ENCODE assay signal across 23 mouse cellular contexts in the genomic region with DNA sequence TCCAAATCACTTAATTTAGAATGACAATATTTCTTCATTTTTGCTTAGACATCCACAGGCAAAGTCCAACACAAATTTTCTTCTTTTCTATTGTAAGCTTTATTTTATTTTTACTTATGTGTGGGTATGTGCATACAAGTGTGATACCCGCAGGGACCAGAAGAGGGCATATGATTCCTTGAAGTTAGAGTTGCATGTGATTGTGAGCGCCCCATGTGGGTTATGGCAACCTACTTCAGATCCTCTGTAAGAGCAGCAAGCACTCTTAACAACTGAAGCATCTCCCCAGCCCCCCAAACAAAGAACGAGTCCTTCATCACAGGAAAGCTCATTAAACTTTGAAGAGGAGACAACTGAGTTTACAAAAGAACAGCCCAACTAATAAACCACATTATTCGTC.
DNase-seq lines count a peak whose midpoint lies in the region; ATAC-seq and TF ChIP-seq lines count a peak whose summit lies in the region.
"Had no signal": no experiment of that assay in that cellular context is flagged by ENCODE, and none has a peak within 500 bp of the region (broad histone marks: within the 10 kb centered on the region; RNA-seq: fewer than 3 reads in every experiment).

No protein-coding gene starts in this region.

- no peak overlapping the region for H3K27ac ChIP-seq in liver, embryonic 14.5 days
- no peak overlapping the region for H3K27ac ChIP-seq in liver, embryonic 12.5 days
- no peak overlapping the region for H3K27ac ChIP-seq in forebrain, embryonic 16.5 days (ENCODE audit: low read length)
- H3K27ac ChIP-seq: heart, embryonic 15.5 days; hindbrain, embryonic 15.5 days; intestine, embryonic 15.5 days; kidney, embryonic 15.5 days; limb, embryonic 15.5 days had no signal

- no peak overlapping the region for H3K4me3 ChIP-seq in liver, embryonic 14.5 days (ENCODE audit: insufficient read depth in 1 of 2, low read depth in 2 of 2, low read length in 2 of 2)
- H3K4me3 ChIP-seq in liver, embryonic 12.5 days = no peak overlapping the region
- no peak overlapping the region for H3K4me3 ChIP-seq in E14TG2a.4 (replicated peaks; ENCODE audit: low read length)
- H3K4me3 ChIP-seq in forebrain, embryonic 16.5 days (replicated peaks; ENCODE audit: low read length) = no peak overlapping the region
- H3K4me3 ChIP-seq: heart, embryonic 15.5 days; hindbrain, embryonic 15.5 days; intestine, embryonic 15.5 days; kidney, embryonic 15.5 days; limb, embryonic 15.5 days; megakaryocyte, embryonic 14.5 days had no signal

- H3K9me3 ChIP-seq in liver, embryonic 14.5 days (ENCODE audit: control insufficient read depth, low read length) = no peaks in the 10 kb centered on the region
- no peaks in the 10 kb centered on the region for H3K9me3 ChIP-seq in liver, embryonic 12.5 days (replicated peaks)
- peaks cover 5% of the 10 kb centered on the region for H3K9me3 ChIP-seq in E14TG2a.4 (ENCODE audit: low read length)
- H3K9me3 ChIP-seq in forebrain, embryonic 16.5 days (ENCODE audit: control insufficient read depth, low read length) = no peaks in the 10 kb centered on the region
- H3K9me3 ChIP-seq: heart, embryonic 15.5 days; intestine, embryonic 15.5 days; kidney, embryonic 15.5 days; limb, embryonic 15.5 days had no signal

- peak; percentile 13; the same call in 1 of the 2 replicates for TF ChIP-seq CTCF in liver, embryonic 14.5 days (IDR thresholded peaks at IDR 0.05; ENCODE audit: low read depth)
- TF ChIP-seq CTCF in E14TG2a.4 (conservative IDR thresholded peaks at IDR 0.05; ENCODE audit: low read length) = peak; percentile 42

- no peaks in the 10 kb centered on the region for H3K27me3 ChIP-seq in liver, embryonic 14.5 days (ENCODE audit: control insufficient read depth, insufficient read depth, low read length)
- H3K27me3 ChIP-seq in liver, embryonic 12.5 days (replicated peaks) = no peaks in the 10 kb centered on the region
- H3K27me3 ChIP-seq in E14TG2a.4 (ENCODE audit: insufficient read depth, low read length) = no peaks in the 10 kb centered on the region
- no peaks in the 10 kb centered on the region for H3K27me3 ChIP-seq in forebrain, embryonic 16.5 days (replicated peaks; ENCODE audit: control insufficient read depth, insufficient read depth, low read length)
- H3K27me3 ChIP-seq: heart, embryonic 15.5 days; hindbrain, embryonic 15.5 days; intestine, embryonic 15.5 days; kidney, embryonic 15.5 days; limb, embryonic 15.5 days; megakaryocyte, embryonic 14.5 days had no signal

- TF ChIP-seq EP300 in liver, embryonic 14.5 days (IDR thresholded peaks at IDR 0.05; ENCODE audit: low read depth) = no peak

- no peak for ATAC-seq in liver, embryonic 14.5 days (ENCODE audit: insufficient read depth)
- no peak for ATAC-seq in liver, embryonic 12.5 days
- no peak for ATAC-seq in forebrain, embryonic 16.5 days
- ATAC-seq: intestine, embryonic 15.5 days; liver, postnatal 0 days; midbrain, embryonic 16.5 days had no signal

- H3K36me3 ChIP-seq in liver, embryonic 14.5 days (replicated peaks; ENCODE audit: control insufficient read depth, insufficient read depth, low read depth) = no peaks in the 10 kb centered on the region
- no peaks in the 10 kb centered on the region for H3K36me3 ChIP-seq in liver, embryonic 12.5 days
- H3K36me3 ChIP-seq in E14TG2a.4 (ENCODE audit: insufficient read depth, low read length) = no peaks in the 10 kb centered on the region
- H3K36me3 ChIP-seq in forebrain, embryonic 16.5 days (ENCODE audit: control insufficient read depth, insufficient read depth) = no peaks in the 10 kb centered on the region
- H3K36me3 ChIP-seq: heart, embryonic 15.5 days; hindbrain, embryonic 15.5 days; intestine, embryonic 15.5 days; kidney, embryonic 15.5 days; limb, embryonic 15.5 days had no signal

- DNase-seq in liver, embryonic 14.5 days (ENCODE audit: low read depth in 3 of 3, low spot score in 3 of 3) = no peak
- DNase-seq in 416B (ENCODE audit: low read depth) (peak; percentile 13), WW6 (ENCODE audit: low read depth, low spot score) (peak; percentile 14)
- no peak for DNase-seq in cerebellum, adult 11 months
- DNase-seq: adrenal gland, postnatal 14 days; cerebellum, adult 9-10 months; gastrocnemius, postnatal 36 days; kidney, postnatal 4 days; layer of hippocampus, adult 9-11 months; left cerebral cortex, postnatal 4 days; liver, postnatal 0 days; right cerebral cortex, postnatal 4 days; thymus, postnatal 25 days had no signal

- H3K4me1 ChIP-seq in liver, embryonic 14.5 days (replicated peaks; ENCODE audit: control insufficient read depth in 2 of 2, insufficient read depth in 2 of 2, low read length in 1 of 2) = peaks cover 0 to 12% of the 10 kb centered on the region in 2 experiments; a peak in 2 of 4 replicates
- H3K4me1 ChIP-seq in liver, embryonic 12.5 days = peaks cover 22% of the 10 kb centered on the region
- H3K4me1 ChIP-seq in E14TG2a.4 (replicated peaks; ENCODE audit: low read depth, low read length) = no peaks in the 10 kb centered on the region
- H3K4me1 ChIP-seq in forebrain, embryonic 16.5 days (replicated peaks; ENCODE audit: control insufficient read depth, insufficient read depth, low read length) = no peaks in the 10 kb centered on the region
- H3K4me1 ChIP-seq: heart, embryonic 15.5 days; hindbrain, embryonic 15.5 days; intestine, embryonic 15.5 days; limb, embryonic 15.5 days; megakaryocyte, embryonic 14.5 days had no signal

- H3K9ac ChIP-seq in liver, embryonic 14.5 days (replicated peaks) = no peak overlapping the region
- no peak overlapping the region for H3K9ac ChIP-seq in liver, embryonic 12.5 days
- H3K9ac ChIP-seq in forebrain, embryonic 16.5 days (replicated peaks; ENCODE audit: low read depth, low read length) = no peak overlapping the region
- H3K9ac ChIP-seq: heart, embryonic 15.5 days; hindbrain, embryonic 15.5 days; intestine, embryonic 15.5 days; kidney, embryonic 15.5 days; limb, embryonic 15.5 days; liver, postnatal 0 days had no signal

- no peak overlapping the region for H3K4me2 ChIP-seq in liver, embryonic 14.5 days (ENCODE audit: low read depth)
- H3K4me2 ChIP-seq in liver, embryonic 12.5 days = no peak overlapping the region
- no peak overlapping the region for H3K4me2 ChIP-seq in forebrain, embryonic 16.5 days (ENCODE audit: low read length)
- H3K4me2 ChIP-seq: heart, embryonic 15.5 days; hindbrain, embryonic 15.5 days; intestine, embryonic 15.5 days; kidney, embryonic 15.5 days; limb, embryonic 15.5 days had no signal

- WGBS in liver, embryonic 14.5 days (ENCODE audit: insufficient replicate concordance) = 59% methylated on average over 4 of the region's 4 CpGs
- 67% methylated on average over 4 of the region's 4 CpGs for WGBS in liver, embryonic 12.5 days (ENCODE audit: insufficient replicate concordance)
- 69% methylated on average over 4 of the region's 4 CpGs for WGBS in forebrain, embryonic 16.5 days

Comparison
In these comparisons a context has a peak if more than half of its experiments do, and no peak if none do; other contexts are left out.
1. DNase-seq: peak in 416B (single experiment) and WW6 (single experiment); none in liver, embryonic 14.5 days (0 of 3) and cerebellum, adult 11 months (single experiment).